Comparison of ENCODE assay signal across 7 mouse cellular contexts in the genomic region with DNA sequence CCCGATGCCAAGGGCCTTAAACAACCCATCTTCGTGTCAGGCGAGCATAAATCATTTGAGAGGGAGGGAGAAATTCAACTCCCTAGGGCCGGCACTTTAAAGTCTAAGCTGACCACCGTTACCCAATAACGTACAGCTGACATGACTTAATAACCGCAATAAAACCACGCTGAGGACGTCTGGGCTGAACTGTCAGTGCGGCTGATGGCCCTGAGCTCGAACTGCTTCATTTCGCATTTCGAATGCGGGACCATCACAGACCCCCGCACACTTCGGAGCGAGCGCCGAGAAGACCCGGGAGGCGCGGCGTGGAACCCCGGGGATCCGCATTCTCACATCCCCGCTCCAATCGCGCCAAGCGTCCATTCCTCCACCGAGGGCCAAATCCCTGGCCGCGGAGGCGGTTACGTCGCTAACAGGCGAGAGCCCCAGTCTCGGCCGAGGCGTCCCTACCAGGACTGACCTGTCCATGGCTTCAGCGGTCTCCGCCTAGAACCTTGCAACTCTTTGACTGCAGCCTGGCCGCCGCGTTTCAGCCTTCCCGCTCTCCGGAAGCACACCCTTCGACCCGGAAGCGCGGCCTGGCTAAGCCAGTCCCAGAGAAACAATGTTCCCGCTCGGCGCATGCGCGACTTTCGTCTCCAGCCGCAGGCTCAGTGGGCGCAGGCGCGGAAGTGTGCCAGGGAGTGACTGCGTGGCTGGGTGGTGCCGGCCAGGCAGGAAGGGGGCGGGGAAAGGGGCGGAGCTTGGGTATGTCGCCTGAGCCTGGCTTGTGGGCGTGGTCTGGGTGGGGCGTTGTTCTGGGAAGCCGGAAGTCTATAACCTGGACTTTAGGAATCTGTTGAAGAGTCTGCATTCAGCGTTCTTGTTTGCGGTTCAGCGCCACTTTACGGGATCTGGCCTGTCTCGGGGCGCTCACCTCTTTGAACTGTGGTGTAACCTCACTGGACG. TPM values are rescaled to one million over a fixed set of nuclear protein-coding genes. Genes with fewer than 3 reads are reported as not detected.
DNase-seq lines count a peak whose midpoint lies in the region; ATAC-seq lines count a peak whose summit lies in the region.

A gene (minus strand): TSS at position 565 of the 951 bp plus-strand sequence.

- ATAC-seq in embryonic facial prominence, embryonic 12.5 days (ENCODE audit: insufficient number of reproducible peaks, insufficient read depth, low FRiP score, low TSS enrichment), result peak; percentile 99
- ATAC-seq in limb, embryonic 11.5 days (ENCODE audit: insufficient number of reproducible peaks, low FRiP score, low TSS enrichment, low read depth), result peak; percentile 99
- peak; percentile 97 for ATAC-seq in midbrain, embryonic 14.5 days (ENCODE audit: low FRiP score, low TSS enrichment)

- peak within 1 kb of the TSS; percentile 65; the same call in 1 of the 2 replicates for H3K27ac ChIP-seq in embryonic facial prominence, embryonic 12.5 days
- H3K27ac ChIP-seq in limb, embryonic 11.5 days (replicated peaks; ENCODE audit: low read depth, low read length), result peak within 1 kb of the TSS; percentile 52; the same call in 1 of the 2 replicates
- peak within 1 kb of the TSS; percentile 63 for H3K27ac ChIP-seq in midbrain, embryonic 14.5 days (replicated peaks; ENCODE audit: low read depth, low read length)

- peak within 1 kb of the TSS; percentile 65 for H3K4me2 ChIP-seq in embryonic facial prominence, embryonic 12.5 days (replicated peaks)
- peak within 1 kb of the TSS; percentile 65 for H3K4me2 ChIP-seq in limb, embryonic 11.5 days (ENCODE audit: low read depth, severe bottlenecking)
- H3K4me2 ChIP-seq in midbrain, embryonic 14.5 days (ENCODE audit: low read length), result peak within 1 kb of the TSS; percentile 80

- WGBS in embryonic facial prominence, embryonic 12.5 days, result under 1% methylated on average over 75 of the region's 75 CpGs
- under 1% methylated on average over 75 of the region's 75 CpGs for WGBS in limb, embryonic 11.5 days
- under 1% methylated on average over 75 of the region's 75 CpGs for WGBS in midbrain, embryonic 14.5 days

- peak within 1 kb of the TSS; percentile 67 for H3K9ac ChIP-seq in embryonic facial prominence, embryonic 12.5 days
- H3K9ac ChIP-seq in limb, embryonic 11.5 days (ENCODE audit: low read length), result peak within 1 kb of the TSS; percentile 58
- peak within 1 kb of the TSS; percentile 69 for H3K9ac ChIP-seq in midbrain, embryonic 14.5 days (replicated peaks; ENCODE audit: low read length)

- no peaks in the 10 kb centered on the region for H3K9me3 ChIP-seq in embryonic facial prominence, embryonic 12.5 days
- H3K9me3 ChIP-seq in limb, embryonic 11.5 days (ENCODE audit: control insufficient read depth, low read length), result no peaks in the 10 kb centered on the region
- peaks cover 3% of the 10 kb centered on the region; the same call in 1 of the 2 replicates for H3K9me3 ChIP-seq in midbrain, embryonic 14.5 days (ENCODE audit: control insufficient read depth, low read length)

- H3K4me1 ChIP-seq in embryonic facial prominence, embryonic 12.5 days, result peaks cover 10% of the 10 kb centered on the region
- peaks cover 9% of the 10 kb centered on the region; the same call in 1 of the 2 replicates for H3K4me1 ChIP-seq in limb, embryonic 11.5 days (ENCODE audit: control insufficient read depth, insufficient read depth, low read length)
- H3K4me1 ChIP-seq in midbrain, embryonic 14.5 days (ENCODE audit: control insufficient read depth, insufficient read depth, low read length), result peaks cover 14% of the 10 kb centered on the region

- H3K27me3 ChIP-seq in embryonic facial prominence, embryonic 12.5 days, result no peaks in the 10 kb centered on the region
- H3K27me3 ChIP-seq in limb, embryonic 11.5 days (ENCODE audit: control insufficient read depth, insufficient read depth, low read length), result no peaks in the 10 kb centered on the region
- H3K27me3 ChIP-seq in midbrain, embryonic 14.5 days (ENCODE audit: control insufficient read depth, insufficient read depth, low read length), result no peaks in the 10 kb centered on the region

- peak; percentile 100 for DNase-seq in adrenal gland, postnatal 25 days
- peak; percentile 100 for DNase-seq in heart, adult 11 months
- DNase-seq in kidney, adult 18-20 months, result peak; percentile 100
- peak; percentile 100 for DNase-seq in limb, embryonic 11.5 days (ENCODE audit: low spot score)
- peak; percentile 100 for DNase-seq in midbrain, embryonic 14.5 days
- peak; percentile 100 for DNase-seq in spleen, adult 18-20 months

- H3K36me3 ChIP-seq in embryonic facial prominence, embryonic 12.5 days, result peaks cover 6% of the 10 kb centered on the region
- H3K36me3 ChIP-seq in limb, embryonic 11.5 days (ENCODE audit: control insufficient read depth, insufficient read depth, low read length), result peaks cover 2% of the 10 kb centered on the region
- peaks cover 5% of the 10 kb centered on the region for H3K36me3 ChIP-seq in midbrain, embryonic 14.5 days (ENCODE audit: control insufficient read depth, insufficient read depth, low read length)

- H3K4me3 ChIP-seq in embryonic facial prominence, embryonic 12.5 days, result peak within 1 kb of the TSS; percentile 73
- peak within 1 kb of the TSS; percentile 80 for H3K4me3 ChIP-seq in limb, embryonic 11.5 days (ENCODE audit: low read depth, low read length)
- peak within 1 kb of the TSS; percentile 82 for H3K4me3 ChIP-seq in midbrain, embryonic 14.5 days (replicated peaks; ENCODE audit: low read depth, low read length)

RNA-seq across cellular contexts. Expression of the gene that starts here (rescaled TPM):
- total RNA-seq in adrenal gland, postnatal 25 days (2021), result 16.5 and 23.0 TPM in 2 replicates
- 77.8 and 85.3 TPM in 2 replicates for polyA plus RNA-seq in embryonic facial prominence, embryonic 12.5 days (2016; fragmentation: Nextera tagmentation; extraction: Ambion mirVana)
- 106 TPM in 2 replicates for polyA plus RNA-seq in limb, embryonic 11.5 days (2014; fragmentation: Nextera tagmentation; extraction: Ambion mirVana)
- 29.0 and 45.2 TPM in 2 replicates for polyA plus RNA-seq in midbrain, embryonic 14.5 days (2014; fragmentation: Nextera tagmentation; extraction: Ambion mirVana)

Comparison
In these comparisons a context has a peak if more than half of its experiments do, and no peak if none do; other contexts are left out.
1. Peak in every context shown above with its lines: DNase-seq, ATAC-seq, H3K4me3 ChIP-seq and H3K27ac ChIP-seq.